Mouse (Mus musculus): ENCODE data around the gene Hras.

DNA sequence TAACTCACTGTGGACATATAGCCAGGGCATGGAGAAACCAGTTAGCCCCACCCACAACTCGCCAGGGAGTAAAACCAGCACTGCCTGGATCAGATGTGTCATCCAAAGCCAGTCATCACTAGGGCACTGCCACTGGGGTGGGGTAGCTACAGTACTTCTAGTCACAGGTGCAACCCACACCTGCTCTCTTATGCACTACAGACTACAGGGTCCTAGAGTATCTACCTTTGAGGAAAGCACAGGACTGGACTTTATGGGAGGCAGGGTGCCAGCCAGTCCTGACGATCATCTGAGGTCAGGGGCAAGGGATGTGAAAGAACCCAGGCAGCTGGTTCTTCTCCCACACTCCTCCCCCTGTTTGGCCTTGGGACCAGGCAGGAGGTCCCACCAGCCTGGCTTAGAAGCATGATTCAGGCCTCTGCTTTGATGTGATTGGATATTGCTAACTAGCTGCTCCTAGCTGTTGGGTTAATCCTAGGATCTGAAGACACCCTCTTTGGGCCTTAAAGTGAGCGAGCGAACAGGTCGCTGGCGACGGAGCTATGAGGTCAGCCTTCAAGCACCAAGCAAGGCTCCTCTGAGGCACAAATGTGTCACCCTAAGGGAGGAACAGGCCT is 25.8 kb downstream of the Hras start:
- TF ChIP-seq CTCF (IDR thresholded peaks at IDR 0.05; ENCODE audit: insufficient read depth, low read depth, low read length): no peak
- TF ChIP-seq POLR2A (IDR thresholded peaks at IDR 0.05; ENCODE audit: insufficient read depth, low read depth, low read length): no peak
